Mouse (Mus musculus): ENCODE measurements around the gene Mgat4a. TPM values are rescaled to one million over a fixed set of nuclear protein-coding genes. Genes with fewer than 3 reads are reported as not detected.
"Not testable (repeated sequence)": the region's sequence is repeated elsewhere in the genome, so short reads cannot be mapped to it uniquely, and the experiment has no call there.

Mgat4a gene
- polyA plus RNA-seq, 1 experiment from 2014 or later = 11.0 TPM

DNA sequence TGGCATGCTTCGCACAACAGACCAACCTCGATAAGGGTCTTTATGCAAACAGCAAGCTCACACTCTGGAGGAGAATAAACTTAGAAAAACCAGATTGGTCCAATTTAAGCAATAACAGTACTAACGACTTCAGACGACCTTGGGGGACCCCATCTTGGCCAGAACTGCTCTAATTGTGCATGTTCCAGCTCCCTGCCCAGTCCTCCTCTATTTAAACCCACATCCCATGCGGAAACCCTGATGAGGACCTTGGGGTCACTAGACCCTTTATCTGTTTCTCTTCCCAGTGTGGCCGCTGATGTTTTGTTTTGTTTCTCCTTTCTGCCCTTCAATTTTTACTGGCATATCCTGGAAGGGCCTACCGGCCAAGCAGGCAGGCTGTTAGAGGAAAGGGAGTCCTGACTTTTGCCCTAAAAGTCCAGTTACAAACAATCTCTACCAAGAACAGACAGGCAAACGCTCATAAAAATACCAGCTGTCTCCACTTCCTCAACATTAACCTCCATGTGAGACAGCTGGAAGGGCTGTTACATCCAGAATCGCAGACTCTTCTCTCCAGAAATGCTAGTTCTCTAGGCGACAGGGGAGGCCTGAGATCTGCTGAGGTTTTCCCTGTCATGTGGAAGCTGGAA, 36.0 kb downstream of the Mgat4a start:
- no peak overlapping the region for H3K4me2 ChIP-seq (ENCODE audit: low read length)
- H3K36me3 ChIP-seq (ENCODE audit: control insufficient read depth, insufficient read depth, low read length) = no peaks in the 10 kb centered on the region
- ATAC-seq = no peak
- H3K4me3 ChIP-seq (ENCODE audit: low read length) = no peak overlapping the region
- peaks cover 3% of the 10 kb centered on the region for H3K9me3 ChIP-seq (ENCODE audit: control insufficient read depth, low read length)
- H3K9ac ChIP-seq (ENCODE audit: low read depth, low read length) = no peak overlapping the region
- 75% methylated on average over 10 of the region's 10 CpGs for WGBS
- H3K4me1 ChIP-seq (ENCODE audit: control insufficient read depth, insufficient read depth, low read depth, low read length) = no peaks in the 10 kb centered on the region
- H3K27me3 ChIP-seq (replicated peaks; ENCODE audit: control insufficient read depth, insufficient read depth, low read length) = peaks cover 3% of the 10 kb centered on the region; the same call in 1 of the 2 replicates
- H3K27ac ChIP-seq (ENCODE audit: low read depth, low read length) = no peak overlapping the region

DNA sequence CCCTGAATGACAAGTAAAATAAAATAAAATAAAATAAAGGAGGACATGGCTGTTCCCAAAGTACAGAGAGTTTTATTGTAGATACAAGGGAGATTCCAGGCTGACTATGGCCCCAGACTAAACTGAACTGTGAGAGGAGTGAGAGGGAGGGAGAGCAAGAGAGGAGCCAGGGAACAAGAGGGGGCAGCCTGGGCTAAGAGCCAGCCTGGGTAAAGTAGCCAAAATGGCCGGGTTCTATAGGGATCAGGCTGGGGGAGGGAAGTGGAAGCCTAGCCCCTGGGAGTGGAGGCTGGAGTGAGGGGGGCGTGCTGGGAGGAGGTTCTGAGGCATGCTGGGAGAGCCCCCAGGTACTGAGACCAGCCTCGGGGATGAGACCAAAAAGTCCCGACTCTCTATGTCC, 37.2 kb downstream of the Mgat4a start:
- Histone ChIP-seq H3K4me2 (ENCODE audit: low read length) (no peak overlapping the region), H3K4me3 (ENCODE audit: low read length) (no peak overlapping the region), H3K9ac (ENCODE audit: low read depth, low read length) (no peak overlapping the region), H3K36me3 (ENCODE audit: control insufficient read depth, insufficient read depth, low read length) (no peaks in the 10 kb centered on the region), H3K27me3 (replicated peaks; ENCODE audit: control insufficient read depth, insufficient read depth, low read length) (peaks cover 4% of the 10 kb centered on the region; the same call in 1 of the 2 replicates), H3K27ac (ENCODE audit: low read depth, low read length) (no peak overlapping the region), H3K4me1 (ENCODE audit: control insufficient read depth, insufficient read depth, low read depth, low read length) (no peaks in the 10 kb centered on the region), H3K9me3 (ENCODE audit: control insufficient read depth, low read length) (peaks cover 3% of the 10 kb centered on the region)
- no peak for ATAC-seq
- WGBS = 63% methylated on average over 4 of the region's 4 CpGs

DNA sequence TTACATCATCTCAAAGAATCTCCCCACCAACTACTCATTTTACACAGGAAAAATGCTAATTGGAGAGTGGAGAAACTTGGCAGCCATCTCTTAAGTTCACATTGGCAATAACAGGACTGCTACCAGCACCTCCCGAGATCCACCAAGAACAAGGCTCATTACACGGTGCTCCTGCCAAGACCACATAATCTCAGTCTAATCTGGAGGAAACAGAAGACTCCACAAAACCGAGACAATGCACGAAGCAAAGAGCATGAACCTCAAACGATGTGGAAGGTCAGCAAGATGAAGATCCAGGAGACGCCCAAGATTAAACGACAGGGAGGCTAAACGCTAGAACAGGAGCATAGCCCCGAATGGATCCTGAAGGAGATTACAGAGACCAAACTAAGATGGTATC, 38.5 kb downstream of the Mgat4a start:
- no peak for ATAC-seq
- no peak overlapping the region for H3K9ac ChIP-seq (ENCODE audit: low read depth, low read length)
- no peak overlapping the region for H3K4me3 ChIP-seq (ENCODE audit: low read length)
- peaks cover 6% of the 10 kb centered on the region; the same call in 1 of the 2 replicates for H3K27me3 ChIP-seq (replicated peaks; ENCODE audit: control insufficient read depth, insufficient read depth, low read length)
- no peak overlapping the region for H3K27ac ChIP-seq (ENCODE audit: low read depth, low read length)
- no peaks in the 10 kb centered on the region for H3K36me3 ChIP-seq (ENCODE audit: control insufficient read depth, insufficient read depth, low read length)
- H3K9me3 ChIP-seq (ENCODE audit: control insufficient read depth, low read length) = peaks cover 3% of the 10 kb centered on the region
- H3K4me1 ChIP-seq (ENCODE audit: control insufficient read depth, insufficient read depth, low read depth, low read length) = no peaks in the 10 kb centered on the region
- WGBS = 80% methylated on average over 9 of the region's 9 CpGs
- H3K4me2 ChIP-seq (ENCODE audit: low read length) = no peak overlapping the region

DNA sequence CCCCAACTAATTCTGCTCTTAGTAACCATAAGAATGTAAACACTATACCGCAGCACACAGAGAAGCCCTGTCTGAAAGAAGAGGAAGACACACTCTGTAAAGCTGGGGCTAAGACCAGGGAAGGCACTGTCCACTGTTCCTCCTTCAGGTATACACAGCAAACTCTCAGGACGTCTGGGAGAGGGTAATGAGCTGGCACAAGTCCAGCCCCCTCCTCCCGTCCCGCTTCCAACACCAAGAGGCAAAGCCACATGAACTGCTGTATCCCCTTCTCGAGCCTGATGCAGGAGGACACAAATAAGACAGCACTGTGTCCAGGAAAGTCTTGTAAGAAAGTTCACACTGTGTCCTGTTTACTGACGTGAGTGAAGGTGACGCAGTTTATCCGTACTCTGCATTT, 40.1 kb downstream of the Mgat4a start:
- Histone ChIP-seq H3K9me3 (ENCODE audit: control insufficient read depth, low read length) (no peaks in the 10 kb centered on the region), H3K27ac (ENCODE audit: low read depth, low read length) (no peak overlapping the region), H3K4me2 (ENCODE audit: low read length) (no peak overlapping the region), H3K9ac (ENCODE audit: low read depth, low read length) (no peak overlapping the region), H3K4me1 (ENCODE audit: control insufficient read depth, insufficient read depth, low read depth, low read length) (no peaks in the 10 kb centered on the region), H3K27me3 (replicated peaks; ENCODE audit: control insufficient read depth, insufficient read depth, low read length) (peaks cover 6% of the 10 kb centered on the region; the same call in 1 of the 2 replicates), H3K4me3 (ENCODE audit: low read length) (no peak overlapping the region), H3K36me3 (ENCODE audit: control insufficient read depth, insufficient read depth, low read length) (no peaks in the 10 kb centered on the region)
- WGBS = 63% methylated on average over 8 of the region's 8 CpGs
- ATAC-seq = no peak

DNA sequence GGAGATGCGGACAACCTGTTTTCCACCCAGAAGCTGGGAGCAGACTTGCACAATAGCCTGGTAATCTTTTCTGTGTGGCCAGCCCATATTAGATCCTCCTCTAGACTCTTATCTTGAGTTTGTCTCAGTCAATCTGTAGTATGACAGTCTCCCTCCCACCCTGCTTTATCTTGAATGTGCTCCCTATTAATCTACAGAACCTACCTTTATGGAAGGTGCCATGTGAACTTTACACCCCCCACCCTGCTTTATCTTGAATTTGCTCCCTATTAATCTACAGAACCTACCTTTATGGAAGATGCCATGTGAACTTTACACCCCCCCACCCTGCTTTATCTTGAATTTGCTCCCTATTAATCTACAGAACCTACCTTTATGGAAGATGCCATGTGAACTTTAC, 41.4 kb downstream of the Mgat4a start:
- not testable (repeated sequence) for ATAC-seq; H3K9me3 ChIP-seq (ENCODE audit: control insufficient read depth, low read length); H3K27ac ChIP-seq (ENCODE audit: low read depth, low read length); H3K4me2 ChIP-seq (ENCODE audit: low read length); H3K36me3 ChIP-seq (ENCODE audit: control insufficient read depth, insufficient read depth, low read length); H3K4me1 ChIP-seq (ENCODE audit: control insufficient read depth, insufficient read depth, low read depth, low read length); H3K27me3 ChIP-seq (replicated peaks; ENCODE audit: control insufficient read depth, insufficient read depth, low read length); H3K4me3 ChIP-seq (ENCODE audit: low read length); H3K9ac ChIP-seq (ENCODE audit: low read depth, low read length)
- WGBS = 50% methylated on average over 1 of the region's 1 CpGs

DNA sequence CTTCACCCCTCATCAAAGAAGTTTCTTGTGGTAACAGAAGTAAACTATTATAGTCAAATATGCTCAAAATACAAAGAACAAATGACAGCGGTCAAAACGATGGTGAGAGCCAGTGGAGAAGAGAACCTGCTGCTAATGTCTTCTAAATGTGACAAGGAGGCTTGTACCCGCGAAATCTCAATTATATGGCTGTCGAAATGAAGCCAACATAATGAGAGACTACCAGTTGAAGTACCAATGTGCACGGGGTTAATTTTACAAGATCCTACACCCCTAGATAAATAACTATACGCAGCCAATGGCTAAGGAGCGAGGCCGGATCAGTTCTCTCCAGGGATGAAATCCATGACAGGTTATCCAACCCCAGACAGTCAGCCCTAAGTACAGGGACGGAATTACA, 41.9 kb downstream of the Mgat4a start:
- no peak for ATAC-seq
- no peaks in the 10 kb centered on the region for H3K36me3 ChIP-seq (ENCODE audit: control insufficient read depth, insufficient read depth, low read length)
- no peak overlapping the region for H3K4me3 ChIP-seq (ENCODE audit: low read length)
- H3K4me2 ChIP-seq (ENCODE audit: low read length) = no peak overlapping the region
- H3K9me3 ChIP-seq (ENCODE audit: control insufficient read depth, low read length) = no peaks in the 10 kb centered on the region
- no peak overlapping the region for H3K9ac ChIP-seq (ENCODE audit: low read depth, low read length)
- H3K4me1 ChIP-seq (ENCODE audit: control insufficient read depth, insufficient read depth, low read depth, low read length) = no peaks in the 10 kb centered on the region
- H3K27me3 ChIP-seq (replicated peaks; ENCODE audit: control insufficient read depth, insufficient read depth, low read length) = peaks cover 6% of the 10 kb centered on the region; the same call in 1 of the 2 replicates
- WGBS = 31% methylated on average over 10 of the region's 10 CpGs
- no peak overlapping the region for H3K27ac ChIP-seq (ENCODE audit: low read depth, low read length)

DNA sequence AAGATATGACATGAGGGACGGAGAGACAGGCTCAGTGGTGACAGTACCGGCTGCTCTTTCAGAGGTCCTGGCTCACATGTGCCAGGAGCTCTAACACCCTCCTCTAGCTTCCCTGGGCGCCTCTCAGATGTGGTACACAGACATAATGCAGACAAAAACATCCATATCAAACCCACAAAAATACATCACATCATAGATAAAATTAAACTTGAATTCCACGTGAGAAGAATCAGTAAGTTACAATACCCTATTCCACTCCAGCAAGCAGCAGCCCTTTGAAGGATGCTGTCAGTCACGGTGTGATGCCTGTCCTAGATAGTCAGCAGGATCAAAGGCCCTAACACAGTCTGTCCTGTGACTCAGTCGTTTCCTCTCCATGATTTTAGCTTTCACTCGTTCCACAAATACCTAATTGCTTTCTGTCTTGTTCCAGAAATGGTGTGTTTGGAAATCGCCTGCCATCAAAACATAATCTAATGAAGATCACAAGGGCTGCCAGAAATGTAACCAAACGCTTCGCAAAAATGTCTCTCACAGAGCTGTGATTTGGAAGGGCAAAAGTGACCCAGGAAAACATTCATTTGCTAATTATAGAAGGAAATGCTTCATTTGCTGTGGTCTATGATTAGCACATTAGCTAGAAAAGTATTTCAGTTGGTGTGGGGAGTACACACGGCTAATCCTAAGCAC, 44.1 kb downstream of the Mgat4a start:
- Histone ChIP-seq H3K27ac (ENCODE audit: low read depth, low read length) (no peak overlapping the region), H3K27me3 (replicated peaks; ENCODE audit: control insufficient read depth, insufficient read depth, low read length) (peaks cover 6% of the 10 kb centered on the region; the same call in 1 of the 2 replicates), H3K9me3 (ENCODE audit: control insufficient read depth, low read length) (no peaks in the 10 kb centered on the region), H3K36me3 (ENCODE audit: control insufficient read depth, insufficient read depth, low read length) (no peaks in the 10 kb centered on the region), H3K4me2 (ENCODE audit: low read length) (no peak overlapping the region), H3K4me3 (ENCODE audit: low read length) (no peak overlapping the region), H3K4me1 (ENCODE audit: control insufficient read depth, insufficient read depth, low read depth, low read length) (no peaks in the 10 kb centered on the region), H3K9ac (ENCODE audit: low read depth, low read length) (no peak overlapping the region)
- no peak for ATAC-seq
- 61% methylated on average over 11 of the region's 11 CpGs for WGBS

DNA sequence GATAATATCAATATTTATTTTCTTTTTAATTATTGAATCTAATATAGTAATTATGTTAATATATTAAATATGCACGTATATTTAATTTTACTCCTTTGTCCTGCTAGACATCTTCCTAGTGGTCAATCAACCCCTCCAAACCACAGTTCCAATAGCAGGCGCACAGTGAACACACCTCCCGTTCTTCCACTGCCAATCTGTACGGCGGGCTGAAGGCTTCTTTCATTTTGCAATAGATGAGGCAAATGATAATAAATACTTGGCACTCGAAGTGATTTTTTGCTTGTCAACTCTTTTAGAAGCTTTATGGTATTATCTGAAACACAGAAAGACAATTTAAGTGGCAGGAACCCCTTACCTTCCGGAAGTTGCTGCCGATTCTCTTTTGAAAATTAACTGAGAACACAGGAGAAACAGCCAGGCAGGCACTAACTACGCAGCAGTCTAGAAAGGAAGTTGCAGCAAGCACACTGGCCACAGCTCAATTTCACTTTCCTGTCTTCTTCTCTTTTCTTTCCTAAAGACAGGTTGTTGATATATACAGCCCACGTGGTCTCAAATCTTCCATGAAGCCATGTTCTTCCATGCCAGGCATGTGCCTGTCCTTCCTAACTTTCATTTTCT, 45.0 kb downstream of the Mgat4a start:
- Histone ChIP-seq H3K4me2 (ENCODE audit: low read length) (no peak overlapping the region), H3K36me3 (ENCODE audit: control insufficient read depth, insufficient read depth, low read length) (no peaks in the 10 kb centered on the region), H3K27me3 (replicated peaks; ENCODE audit: control insufficient read depth, insufficient read depth, low read length) (peaks cover 6% of the 10 kb centered on the region; the same call in 1 of the 2 replicates), H3K4me1 (ENCODE audit: control insufficient read depth, insufficient read depth, low read depth, low read length) (no peaks in the 10 kb centered on the region), H3K9ac (ENCODE audit: low read depth, low read length) (no peak overlapping the region), H3K27ac (ENCODE audit: low read depth, low read length) (no peak overlapping the region), H3K4me3 (ENCODE audit: low read length) (no peak overlapping the region), H3K9me3 (ENCODE audit: control insufficient read depth, low read length) (no peaks in the 10 kb centered on the region)
- WGBS = 81% methylated on average over 10 of the region's 10 CpGs
- no peak for ATAC-seq

DNA sequence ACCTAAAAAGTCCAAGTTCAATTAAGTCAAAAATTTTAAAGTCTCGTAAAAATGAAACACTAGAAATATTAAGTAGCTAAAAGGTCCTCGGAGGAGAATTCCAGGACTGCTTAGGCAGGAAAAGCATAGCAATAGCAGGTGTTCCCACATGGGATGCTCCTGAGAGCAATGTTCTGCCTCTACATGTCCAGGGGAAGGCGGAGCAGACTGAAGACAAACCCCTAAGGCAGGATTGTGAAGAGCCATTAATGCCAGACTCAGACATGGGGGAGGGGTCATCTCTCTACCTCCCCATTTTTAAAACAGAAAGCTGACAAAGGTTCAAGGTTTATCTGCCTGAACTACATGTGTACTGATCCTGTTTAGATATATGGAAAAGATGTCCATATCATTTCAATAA, 45.7 kb downstream of the Mgat4a start:
- Histone ChIP-seq H3K4me1 (ENCODE audit: control insufficient read depth, insufficient read depth, low read depth, low read length) (no peaks in the 10 kb centered on the region), H3K36me3 (ENCODE audit: control insufficient read depth, insufficient read depth, low read length) (no peaks in the 10 kb centered on the region), H3K27me3 (replicated peaks; ENCODE audit: control insufficient read depth, insufficient read depth, low read length) (peaks cover 6% of the 10 kb centered on the region; the same call in 1 of the 2 replicates), H3K27ac (ENCODE audit: low read depth, low read length) (no peak overlapping the region), H3K4me2 (ENCODE audit: low read length) (no peak overlapping the region), H3K4me3 (ENCODE audit: low read length) (no peak overlapping the region), H3K9ac (ENCODE audit: low read depth, low read length) (no peak overlapping the region), H3K9me3 (ENCODE audit: control insufficient read depth, low read length) (no peaks in the 10 kb centered on the region)
- WGBS = 80% methylated on average over 3 of the region's 3 CpGs
- ATAC-seq = no peak
